Mouse (Mus musculus): ENCODE measurements at regions not wholly inside any gene's neighbourhood (a gene's known extent, or its start where the extent isn't known, plus 50 kb on each side); places are given as distances from the start of the nearest gene placed in this dataset.

DNA sequence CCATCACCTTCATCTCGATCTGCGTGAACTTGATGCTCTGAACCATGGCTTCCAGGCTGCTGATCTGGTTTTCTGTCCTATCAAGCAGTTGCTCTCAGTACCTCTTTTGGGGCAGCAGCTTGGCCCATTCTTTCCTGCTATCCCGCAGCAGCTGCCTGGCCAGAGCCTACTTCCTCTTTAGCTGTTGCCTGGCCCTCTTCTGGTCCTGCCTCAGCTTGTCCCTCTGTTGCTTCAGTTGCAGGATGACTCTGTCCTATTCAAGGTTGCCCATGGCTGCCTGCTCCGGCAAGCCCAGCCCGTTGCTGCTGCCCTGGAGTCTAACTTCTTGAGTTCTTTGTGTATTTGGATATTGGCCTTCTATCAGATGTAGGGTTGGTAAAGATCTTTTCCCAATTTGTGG is 188.0 kb downstream of the Gpd2 start:
- TF ChIP-seq EP300 (IDR thresholded peaks at IDR 0.05; ENCODE audit: insufficient read depth, low read depth, low read length) (no peak), CTCF (IDR thresholded peaks at IDR 0.05) (no peak)

Data from heart, adult 2 months (tissue).